Mouse (Mus musculus): ENCODE results near the gene Ooep.
A peak's percentile ranks its signal among the peaks of the same experiment; 100 is the strongest.
"Not testable (repeated sequence)": the region's sequence is repeated elsewhere in the genome, so short reads cannot be mapped to it uniquely, and the experiment has no call there.

Gene Ooep

DNA sequence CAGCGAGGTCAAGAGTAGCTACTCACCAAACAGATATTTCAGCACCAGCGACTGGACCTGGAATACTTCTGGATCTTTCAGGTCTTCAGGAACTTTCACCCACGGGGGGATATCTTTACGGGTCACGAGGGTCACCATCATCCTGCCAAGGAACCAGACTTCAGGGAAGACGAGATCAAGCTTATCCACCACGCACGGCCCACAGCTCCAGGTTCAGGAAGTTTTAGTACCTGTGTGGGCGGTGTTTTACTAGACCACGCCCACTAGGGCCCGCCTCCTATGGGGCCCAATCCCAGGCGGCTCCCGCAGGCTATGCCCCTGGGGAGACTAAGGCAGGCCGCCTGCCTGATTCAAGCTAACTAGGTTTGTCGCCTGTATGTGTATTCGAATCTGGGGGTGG is 10.6 kb downstream of the Ooep start, which contains the start of gene Dppa5a:
Gene Dppa5a, minus strand, starts transcription at position 219 of the 400 bp plus-strand sequence.
- not testable (repeated sequence) for DNase-seq (ENCODE audit: low spot score in 2 of 2)

DNA sequence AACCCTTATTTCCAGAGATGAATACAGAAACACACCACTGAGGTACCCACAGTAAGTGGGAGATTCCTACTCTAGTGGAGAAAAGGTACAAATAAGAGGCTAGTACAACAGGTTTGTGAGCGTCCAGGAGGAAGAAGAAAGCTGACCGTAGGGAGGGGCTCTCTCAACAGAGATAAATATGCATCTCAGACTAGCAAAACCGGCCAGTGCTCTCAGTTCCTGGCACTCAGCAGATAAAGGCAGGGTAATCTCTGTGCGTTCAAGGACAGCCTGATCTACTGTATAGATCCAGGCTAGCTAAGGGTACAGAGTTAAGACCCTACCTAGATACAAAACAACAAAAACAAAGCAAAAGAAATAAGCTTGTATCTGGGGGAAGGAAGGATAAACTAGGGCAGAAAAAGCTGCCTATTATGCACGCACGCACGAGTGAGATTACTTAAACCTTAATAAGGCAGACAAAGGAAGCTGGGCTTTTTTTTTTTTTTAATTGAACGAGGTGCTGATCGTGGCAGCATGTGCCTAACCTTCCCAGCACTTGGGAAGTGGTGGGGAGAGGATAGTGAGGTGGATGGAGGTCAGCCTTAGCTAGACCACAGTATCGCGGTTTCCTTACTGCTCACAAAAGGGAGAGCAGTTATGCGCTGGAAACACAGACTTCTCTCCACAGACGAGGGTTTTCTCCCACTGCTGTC is 12.5 kb downstream of the Ooep start:
- DNase-seq (ENCODE audit: low spot score in 2 of 2) = no peak

DNA sequence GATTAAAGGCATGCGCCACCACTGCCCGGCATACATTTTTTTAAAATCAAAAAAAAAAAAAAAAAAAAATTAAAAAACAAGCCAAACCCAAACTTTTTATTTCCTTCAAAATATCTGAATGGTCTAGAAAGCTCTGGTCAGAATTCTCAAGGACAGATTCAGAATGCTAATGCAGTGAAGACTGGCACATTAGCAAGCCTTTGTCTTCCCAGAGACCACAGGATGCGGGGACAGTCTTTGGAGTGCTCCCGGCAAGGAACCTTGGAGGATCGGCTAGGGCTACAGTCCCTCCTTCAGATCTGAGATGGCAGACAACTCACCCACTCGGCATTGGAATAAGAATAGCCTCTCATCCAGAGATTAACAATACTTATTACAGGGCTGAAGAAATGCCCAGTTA is 13.8 kb downstream of the Ooep start:
- DNase-seq (ENCODE audit: low spot score in 2 of 2) = no peak

DNA sequence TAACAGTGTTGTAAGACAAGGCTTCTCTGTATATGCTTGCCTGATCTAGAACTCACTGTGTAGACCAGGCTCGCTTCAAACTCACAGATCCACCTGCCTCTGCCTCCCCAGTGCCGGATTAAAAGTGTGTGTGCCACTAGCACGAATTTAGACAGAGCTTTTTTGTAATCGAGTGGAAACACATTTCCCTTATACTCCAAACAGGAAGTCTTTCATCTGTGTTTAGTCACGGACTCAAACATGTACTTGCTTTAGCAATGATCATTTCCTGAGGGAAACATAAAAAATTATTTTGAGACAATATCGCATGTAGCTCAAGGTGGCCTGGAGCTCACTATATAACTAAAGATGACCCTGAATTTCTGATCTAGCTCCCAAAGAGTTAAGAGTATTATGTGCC is 15.2 kb downstream of the Ooep start:
- DNase-seq (ENCODE audit: low spot score in 2 of 2) = no peak

DNA sequence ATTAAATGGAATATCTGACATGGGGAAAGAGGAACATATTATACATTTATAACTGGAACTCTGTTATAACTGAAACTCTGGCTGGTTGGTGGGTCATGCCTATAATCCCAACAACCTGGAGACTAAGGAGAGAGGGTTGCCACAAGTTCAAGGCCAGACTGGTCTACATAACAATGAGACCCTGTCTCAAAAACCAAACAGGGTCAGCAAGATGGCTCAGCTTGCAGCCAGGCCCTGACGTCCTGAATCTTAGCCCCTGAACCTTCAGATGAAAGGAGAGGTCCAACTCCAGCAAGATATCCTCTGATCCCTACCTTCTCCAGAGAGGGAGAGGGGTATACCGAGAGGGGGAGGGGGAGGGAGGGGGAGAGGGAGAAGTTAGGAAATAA is 18.0 kb downstream of the Ooep start:
- DNase-seq (ENCODE audit: low spot score in 2 of 2) = no peak

DNA sequence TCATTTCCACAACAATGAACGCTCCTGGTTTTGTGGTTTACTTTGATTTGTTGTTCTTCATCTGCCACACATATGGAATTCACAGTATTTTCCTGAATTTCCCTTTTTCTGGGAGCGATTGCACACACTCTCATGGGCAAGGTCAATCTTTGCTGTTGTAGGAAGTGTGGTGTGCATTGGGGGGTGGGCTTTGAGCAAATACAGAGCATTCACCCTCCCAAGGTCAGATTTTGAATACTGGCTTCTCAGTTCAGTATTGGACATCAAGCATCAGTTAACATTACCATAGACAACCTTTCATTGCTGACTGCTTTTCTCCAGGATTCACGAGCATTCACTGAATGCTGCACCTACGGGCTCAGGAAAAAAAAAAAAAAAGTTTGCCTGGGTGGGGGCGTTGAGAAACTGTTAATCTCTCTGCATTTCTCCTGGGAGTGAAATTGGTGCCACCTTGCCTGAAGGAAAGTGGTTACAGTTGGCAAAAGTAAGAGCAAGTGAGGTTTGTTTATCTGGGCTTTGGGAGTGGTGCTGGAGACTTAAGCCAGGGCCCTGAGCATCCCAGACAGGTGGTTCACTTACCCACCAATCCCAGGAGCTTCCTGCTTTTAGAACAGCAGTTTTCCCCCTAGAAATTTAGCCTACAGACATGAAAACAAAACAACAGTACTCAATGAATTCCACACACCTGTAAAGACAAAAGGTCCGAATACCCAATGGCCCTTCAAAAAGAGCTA is 18.6 kb downstream of the Ooep start:
- DNase-seq (ENCODE audit: low spot score in 2 of 2) = no peak

DNA sequence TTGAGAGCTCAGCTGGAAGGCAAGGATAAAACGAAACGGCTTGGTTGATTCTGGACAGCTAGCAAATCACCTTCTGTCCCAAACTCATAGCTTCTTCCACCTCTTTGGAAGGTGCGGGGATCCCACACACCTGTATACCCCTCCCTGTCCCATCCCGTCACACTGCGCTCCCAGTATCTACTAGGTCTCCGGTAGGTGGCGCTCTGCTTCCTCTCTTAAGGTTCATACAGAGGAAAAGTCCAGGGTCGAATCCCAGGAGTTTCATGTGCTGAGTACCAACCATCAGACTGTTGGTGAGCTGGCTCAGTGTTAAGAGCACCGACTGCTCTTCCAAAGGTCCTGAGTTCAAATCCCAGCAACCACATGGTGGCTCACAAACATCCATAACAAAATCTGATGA is 20.5 kb downstream of the Ooep start:
- peak; percentile 15 to 60 for DNase-seq (ENCODE audit: low spot score in 2 of 2)

DNA sequence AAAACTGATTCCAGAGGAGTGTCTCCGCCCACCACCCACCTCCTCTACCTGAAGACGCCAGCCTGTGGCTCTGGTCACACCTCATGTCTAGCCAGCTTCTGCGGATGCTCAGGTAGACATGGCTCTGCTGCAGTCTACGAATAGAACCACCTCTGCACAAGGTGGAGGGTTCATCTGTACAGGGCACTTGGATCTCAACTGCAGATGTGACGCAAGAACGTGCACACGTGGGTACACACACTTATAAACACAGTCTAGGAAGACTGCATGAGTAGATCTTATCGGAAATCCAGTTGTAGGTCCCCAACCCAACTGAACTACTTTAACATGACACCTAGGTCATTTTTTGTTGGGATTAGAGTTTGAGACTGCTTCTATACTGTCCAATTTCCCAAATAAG is 22.9 kb downstream of the Ooep start, which contains the start of gene Gsta2:
Gene Gsta2, minus strand, starts transcription at position 178 of the 400 bp plus-strand sequence.
- no peak for DNase-seq (ENCODE audit: low spot score in 2 of 2)

DNA sequence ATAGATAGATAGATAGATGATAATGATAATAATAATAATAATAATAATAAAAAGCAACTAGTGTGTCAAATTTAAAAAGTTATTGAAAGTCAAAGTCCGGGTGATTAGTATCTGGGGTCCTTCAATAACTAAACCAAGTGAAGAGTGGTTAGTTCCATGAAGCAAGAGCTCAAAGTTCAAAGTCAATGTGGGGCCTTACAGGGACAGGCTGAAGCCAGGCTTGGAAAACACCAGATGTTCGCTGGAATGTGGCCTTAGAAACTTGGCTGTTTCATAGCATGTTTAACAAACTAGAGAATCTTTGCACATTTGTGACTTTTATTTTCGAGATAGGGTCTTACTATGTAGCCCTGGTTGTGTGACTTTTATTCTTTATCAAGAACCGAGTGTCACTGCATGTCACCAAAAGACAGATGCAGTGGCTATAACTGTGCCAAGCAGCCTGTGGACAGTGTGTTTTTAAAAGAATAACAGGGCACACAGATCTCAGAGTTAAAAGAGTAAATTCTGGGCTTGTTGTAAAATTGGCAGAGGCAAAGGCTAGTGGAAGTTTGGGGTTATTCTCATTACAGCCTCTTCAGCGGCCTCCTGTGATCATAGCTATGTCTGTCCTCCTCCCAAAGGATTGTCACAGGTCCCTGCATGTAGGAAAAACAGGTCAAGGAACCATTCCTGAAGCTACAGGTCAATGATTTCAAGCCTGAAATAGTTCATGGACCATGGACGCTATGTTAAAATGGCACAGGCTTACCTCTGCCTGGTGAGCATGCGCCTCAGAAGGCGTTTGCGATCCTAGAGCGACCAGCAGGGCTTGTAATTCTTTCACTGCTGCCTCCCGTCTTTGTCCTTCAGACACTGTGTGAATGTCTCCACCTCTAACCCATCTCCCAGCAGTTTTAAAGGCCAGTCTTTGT is 23.6 kb downstream of the Ooep start:
- DNase-seq (ENCODE audit: low spot score in 2 of 2) = no peak

DNA sequence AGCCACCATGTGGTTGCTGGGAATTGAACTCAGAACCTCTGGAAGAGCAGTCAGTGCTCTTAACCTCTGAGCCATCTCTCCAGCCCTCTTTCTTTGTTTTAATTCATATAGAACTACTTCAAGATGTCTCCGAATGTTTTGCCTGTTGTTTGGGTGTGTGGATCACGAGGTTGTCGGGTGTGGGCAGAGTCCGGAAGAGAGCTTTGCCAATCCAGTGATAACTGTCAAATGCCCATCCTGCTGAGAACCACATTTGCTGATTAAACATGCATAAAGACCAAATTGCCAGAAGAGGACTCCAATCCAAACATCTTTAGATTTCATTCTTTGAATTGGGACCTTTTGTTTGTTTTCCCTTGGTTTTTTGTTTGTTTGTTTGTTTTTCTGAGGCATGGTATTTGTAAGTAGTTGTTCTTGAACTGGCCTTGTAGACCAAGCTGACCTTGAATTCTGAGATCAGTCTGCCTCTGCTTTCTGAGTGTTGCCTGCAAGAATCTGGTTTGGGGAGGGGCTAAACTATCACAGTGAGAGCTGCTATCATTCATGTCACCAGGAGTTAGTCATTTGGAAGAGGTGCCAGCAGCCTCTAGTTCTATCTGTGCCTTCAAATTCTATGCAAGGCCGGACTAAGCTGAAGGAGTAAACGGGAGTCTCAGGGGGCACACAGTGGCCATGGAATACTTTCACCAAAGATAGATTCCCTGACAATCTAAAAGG is 26.9 kb downstream of the Ooep start:
- DNase-seq (ENCODE audit: low spot score in 2 of 2) = no peak

DNA sequence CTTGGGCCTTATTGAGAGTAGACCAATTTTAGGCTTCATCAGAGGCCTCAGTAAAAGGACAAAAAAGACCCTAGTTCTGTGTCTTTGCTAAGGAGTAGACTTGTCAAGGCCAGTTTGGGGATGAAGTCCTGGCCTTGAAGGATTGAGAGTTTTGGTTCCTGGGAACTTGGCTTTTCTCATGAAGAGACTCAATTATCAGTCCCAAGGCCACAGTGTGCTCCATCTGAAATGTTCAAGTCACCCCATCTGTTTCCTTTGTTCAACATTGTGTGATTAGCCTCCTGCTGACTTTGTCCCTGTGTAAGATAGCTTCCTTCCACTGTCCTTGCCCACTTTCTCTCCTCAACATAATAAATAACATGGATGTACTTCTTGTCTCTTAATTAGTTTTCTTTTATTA is 28.5 kb downstream of the Ooep start:
- not testable (repeated sequence) for DNase-seq (ENCODE audit: low spot score in 2 of 2)

DNA sequence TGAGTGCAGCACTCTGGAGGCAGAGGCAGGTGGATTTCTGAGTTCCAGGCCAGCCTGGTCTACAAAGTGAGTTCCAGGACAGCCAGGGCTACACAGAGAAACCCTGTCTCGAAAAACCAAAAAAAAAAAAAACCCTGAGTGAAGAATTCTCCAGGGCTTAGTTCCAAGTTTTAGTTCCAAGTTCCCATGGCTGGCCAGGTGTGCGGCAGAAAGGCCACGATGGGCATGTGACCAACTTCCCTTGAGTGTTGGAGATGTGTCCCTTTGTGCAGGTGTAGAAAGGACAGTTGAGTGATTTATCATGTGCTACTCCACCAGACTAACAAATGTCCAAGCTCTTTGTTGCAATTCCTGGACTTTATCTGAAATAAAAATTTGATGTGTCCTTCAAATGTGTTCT is 29.4 kb downstream of the Ooep start:
- DNase-seq (ENCODE audit: low spot score in 2 of 2) = not testable (repeated sequence)

DNA sequence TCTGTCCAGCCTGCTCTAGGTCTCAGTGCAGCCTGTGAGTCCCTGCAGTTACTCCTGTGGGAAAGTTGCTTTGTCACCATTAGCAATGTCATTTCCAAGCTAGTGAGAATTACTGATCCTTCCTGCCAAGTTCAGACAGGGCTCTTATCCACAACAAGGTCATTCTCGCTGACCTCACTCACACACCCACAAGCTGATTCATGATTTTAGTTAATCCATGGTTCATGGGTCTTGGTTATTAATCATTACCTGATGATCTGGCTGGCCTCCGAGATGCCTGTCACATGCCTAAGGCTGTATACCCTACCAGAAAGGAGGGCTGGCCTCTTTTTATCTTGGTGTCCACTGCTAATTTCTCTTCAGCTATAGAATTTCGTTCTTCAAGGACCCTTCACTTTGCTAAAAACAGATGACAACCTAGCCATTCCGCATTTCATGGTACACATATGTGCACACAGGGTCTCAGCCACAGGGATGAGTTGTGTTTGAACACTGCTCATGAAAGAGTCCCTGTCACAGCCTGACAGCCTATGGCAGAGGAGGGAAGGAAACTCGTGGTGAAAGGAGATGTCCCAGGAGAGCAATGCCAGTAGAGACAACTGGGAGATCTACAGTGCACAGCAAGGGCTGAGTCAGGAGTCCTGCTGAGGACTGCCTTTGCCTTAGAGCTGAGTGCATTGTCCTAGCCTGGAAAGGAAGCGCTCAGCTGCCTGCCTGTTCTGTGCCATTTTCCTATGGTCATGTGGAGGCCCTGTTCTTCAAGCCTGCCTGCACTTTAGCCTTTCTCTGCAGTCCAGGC is 30.1 kb downstream of the Ooep start:
- DNase-seq (ENCODE audit: low spot score in 2 of 2) = peak in 1 of 2 experiments; percentile 56

DNA sequence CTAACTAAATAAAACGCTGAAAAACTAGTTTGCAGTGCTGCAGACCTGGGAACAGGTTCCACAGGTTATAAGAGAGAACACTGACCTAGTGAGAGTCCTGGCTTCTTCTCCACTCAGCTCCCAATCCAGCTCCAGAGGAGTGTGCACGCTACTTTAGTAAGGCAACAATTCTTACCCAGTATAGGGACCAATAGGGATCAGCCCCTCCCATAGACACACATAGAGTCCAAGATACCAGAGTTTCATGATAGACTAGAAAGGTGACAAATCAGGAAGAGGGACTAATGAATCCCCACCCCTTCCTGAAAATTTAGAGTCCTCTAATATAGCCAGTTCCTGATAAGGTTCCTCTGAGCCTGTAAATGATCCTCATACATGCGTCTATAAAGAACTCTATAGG is 31.5 kb downstream of the Ooep start:
- peak in 1 of 2 experiments; percentile 14 for DNase-seq (ENCODE audit: low spot score in 2 of 2)

DNA sequence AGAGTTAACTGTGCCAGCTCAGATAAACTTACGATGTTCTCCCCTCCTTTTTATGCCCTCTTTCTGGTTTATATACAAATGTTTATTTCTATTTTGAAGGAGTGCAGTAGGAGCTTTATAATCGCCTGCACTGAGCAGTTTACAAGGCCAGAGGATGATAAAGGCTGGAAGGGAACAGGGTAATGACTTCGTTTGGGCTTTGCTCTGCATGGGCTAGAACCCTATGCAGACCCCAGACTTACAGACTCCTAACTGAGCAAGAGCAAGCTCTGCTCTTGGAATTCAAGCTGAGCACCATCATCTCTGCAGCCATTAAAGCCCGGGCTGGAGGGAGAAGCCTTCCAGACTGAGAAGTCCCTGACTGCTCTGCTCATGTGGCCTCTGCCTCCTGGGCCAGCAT is 33.3 kb downstream of the Ooep start:
- not testable (repeated sequence) for DNase-seq (ENCODE audit: low spot score in 2 of 2)

DNA sequence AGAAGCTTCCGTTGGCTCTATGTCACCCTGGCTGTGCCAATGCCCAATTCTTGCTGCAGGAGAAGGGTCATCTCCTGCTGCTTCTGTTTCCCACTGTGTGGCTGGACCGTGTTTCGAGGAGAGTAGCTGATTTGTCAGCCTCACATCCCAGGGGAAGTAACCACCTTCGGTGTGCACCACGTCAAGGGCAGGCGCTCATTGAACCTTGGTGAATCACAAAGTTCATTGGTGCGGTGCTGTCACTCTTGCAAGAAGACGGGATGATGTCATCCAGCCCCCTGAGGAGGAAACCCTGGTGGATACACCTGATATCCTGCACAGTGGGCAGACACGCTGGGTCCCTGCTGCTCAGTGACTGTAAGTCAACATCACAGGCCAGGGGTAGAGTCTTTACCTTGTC is 35.5 kb downstream of the Ooep start:
- not testable (repeated sequence) for DNase-seq (ENCODE audit: low spot score in 2 of 2)

DNA sequence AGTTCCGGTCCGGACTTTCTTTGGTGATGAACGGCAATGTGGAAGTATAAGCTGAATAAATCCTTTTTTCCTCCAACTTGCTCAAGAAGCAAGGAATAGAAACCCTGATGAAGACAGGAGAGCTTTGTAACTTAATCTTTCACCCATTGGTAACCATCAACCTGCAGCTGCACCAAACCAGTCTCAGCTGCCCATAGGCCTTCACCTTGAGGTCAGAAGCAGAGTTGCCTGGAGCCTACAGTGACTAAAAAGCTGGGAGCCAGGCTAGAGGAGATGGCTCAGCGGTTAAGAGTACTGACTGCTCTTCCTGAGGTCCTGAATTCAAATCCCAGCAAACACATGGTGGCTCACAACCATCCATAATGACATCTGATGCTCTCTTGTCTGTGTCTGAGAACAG is 36.0 kb downstream of the Ooep start:
- not testable (repeated sequence) for DNase-seq (ENCODE audit: low spot score in 2 of 2)

DNA sequence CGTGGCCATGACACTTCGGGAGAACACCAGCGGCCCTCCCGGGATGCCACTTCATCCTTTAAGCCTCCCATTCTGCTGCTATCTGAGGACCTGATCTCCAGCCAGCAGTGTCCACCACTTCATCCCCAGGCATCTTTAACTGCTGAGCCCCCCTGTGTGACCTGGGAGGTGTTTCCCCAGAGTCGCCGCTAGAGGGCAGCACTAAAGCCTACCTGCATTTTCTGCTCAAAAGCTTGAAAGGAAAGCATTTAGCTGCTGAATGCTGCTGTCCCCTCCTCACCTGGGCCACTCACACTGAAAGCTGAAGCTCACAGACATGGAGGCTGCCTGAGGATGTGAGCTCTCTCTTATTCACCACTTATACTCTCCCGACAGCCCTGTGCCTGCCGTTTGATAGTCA is 38.2 kb downstream of the Ooep start:
- peak; percentile 9 to 43 for DNase-seq (ENCODE audit: low spot score in 2 of 2)

DNA sequence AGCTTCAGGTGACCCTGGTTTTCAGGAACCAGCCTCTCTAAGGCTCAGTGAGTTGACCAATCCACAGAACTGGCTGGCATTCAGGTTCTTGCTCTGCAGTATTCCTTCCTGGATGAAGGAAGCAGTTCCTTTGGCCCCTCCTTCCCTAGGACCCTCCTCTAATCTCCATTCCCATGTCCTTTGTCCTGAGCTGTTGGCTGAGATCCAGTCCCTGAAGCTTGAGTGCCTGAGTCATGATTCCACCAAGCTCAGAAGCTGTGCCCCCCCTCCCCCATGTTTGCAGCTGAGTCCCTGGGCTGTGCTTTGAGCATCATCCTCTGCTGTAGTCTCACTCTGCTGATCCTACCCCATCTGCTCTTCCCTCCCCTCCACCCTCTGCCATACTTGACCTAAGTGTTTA is 41.5 kb downstream of the Ooep start:
- not testable (repeated sequence) for DNase-seq (ENCODE audit: low spot score in 2 of 2)

DNA sequence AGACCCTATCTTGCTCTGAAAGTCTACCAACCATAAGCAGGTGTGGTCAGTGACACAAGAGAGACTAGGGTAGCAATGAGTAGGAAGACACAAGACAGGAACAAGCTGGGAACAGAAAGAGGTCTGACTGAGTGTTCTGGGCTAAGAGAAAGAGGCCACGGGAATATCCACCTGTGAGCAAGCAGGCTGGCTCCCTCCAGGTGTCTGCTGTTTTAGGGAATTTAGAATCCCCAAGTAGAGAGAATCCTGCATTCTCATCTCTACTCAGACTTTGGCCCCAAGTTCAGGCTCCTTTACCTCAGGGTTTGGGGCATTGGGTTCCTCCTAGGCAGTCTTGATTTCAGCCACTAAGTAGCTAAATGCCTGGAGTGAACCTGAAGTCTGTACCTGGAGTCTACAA is 51.2 kb downstream of the Ooep start, which contains the start of gene Omt2b:
Gene Omt2b, plus strand, starts transcription at position 301 of the 400 bp plus-strand sequence.
- not testable (repeated sequence) for DNase-seq (ENCODE audit: low spot score in 2 of 2)

Measured in urinary bladder, adult 18-20 months (tissue).